Mouse (Mus musculus) thymus, adult 2 months (tissue): ENCODE results near the gene Gskip.

Experiments used
- CTCF ChIP-seq: fragments of 200-500 bp; IDR thresholded peaks from 2 replicates; pipeline ENCODE4 v1.5.1; 2012; ENCODE audit warnings: mild to moderate bottlenecking, control low read depth, low read length, moderate library complexity, borderline replicate concordance; ENCODE audit not compliant: control insufficient read depth, poor library complexity, insufficient read depth; ENCODE audit errors: extremely low read depth
- POLR2A ChIP-seq: fragments of 200-500 bp; IDR thresholded peaks from 2 replicates; pipeline ENCODE4 v1.6.1; 2012; ENCODE audit warnings: mild to moderate bottlenecking, low read length, control low read depth, moderate library complexity; ENCODE audit not compliant: control insufficient read depth, poor library complexity, insufficient read depth; ENCODE audit errors: extremely low read depth

DNA sequence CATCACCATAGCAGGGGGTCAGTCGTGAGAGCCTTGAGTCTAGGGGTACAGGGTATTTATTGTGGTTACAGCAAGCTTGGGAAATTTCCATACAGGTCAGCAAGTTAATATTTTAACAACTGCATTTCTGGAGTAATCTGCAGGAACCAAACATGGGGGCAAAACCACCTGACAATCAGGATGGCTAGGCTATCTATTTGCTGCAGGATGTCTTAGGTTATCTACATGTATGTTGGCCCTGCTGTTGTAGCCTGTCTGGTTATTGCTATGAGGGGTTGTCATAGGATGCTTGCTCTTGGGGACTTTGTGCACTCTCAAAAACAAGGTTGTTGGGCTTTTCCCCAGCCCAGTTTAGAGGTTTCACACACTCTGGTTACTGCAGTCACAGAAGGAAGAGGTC lies 40.0 kb downstream of the Gskip start:
- TF ChIP-seq CTCF (no peak), POLR2A (no peak)
